Mouse (Mus musculus): ENCODE results near the gene Ganab. TPM values are rescaled to one million over a fixed set of nuclear protein-coding genes. Genes with fewer than 3 reads are reported as not detected.

Ganab gene
- 23.0 and 34.6 TPM in 2 replicates for polyA plus RNA-seq (2012; rRNA removed)

GRCm38 (mm10) chr19:8897865-8898495 is at the start of gene Ganab:
Gene Ganab, plus strand, starts transcription at chr19:8898071.

DNA sequence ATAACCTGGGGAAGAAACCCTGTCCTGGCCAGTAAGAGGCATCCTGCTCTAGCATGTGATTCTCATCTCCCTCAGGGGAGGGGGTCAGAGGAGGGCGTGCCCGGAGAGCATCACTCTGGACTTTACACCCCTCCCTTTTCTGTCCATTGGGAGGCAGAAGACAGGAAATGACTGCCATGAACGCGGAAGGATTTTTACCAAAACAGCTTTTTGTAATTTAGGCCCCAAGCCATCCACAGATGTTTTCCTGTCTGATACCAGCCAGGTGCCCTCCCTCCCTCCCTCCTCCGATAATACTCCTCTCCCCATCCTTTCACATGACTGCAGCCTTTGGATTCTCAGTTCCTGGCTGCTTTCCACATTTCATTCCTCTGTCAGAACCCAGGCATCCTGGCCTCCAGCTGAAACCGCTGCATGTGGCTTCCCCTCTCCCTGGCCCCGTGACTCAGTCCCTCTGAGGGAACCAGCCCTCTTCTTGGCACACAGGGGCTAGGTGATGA is 47.4 kb upstream of the Ganab start, which contains the start of gene Lrrn4cl:
Gene Lrrn4cl, plus strand, starts transcription at position 367 of the 500 bp plus-strand sequence.

GRCm38 (mm10) chr19:8871267-8872186 is 26.3 kb upstream of the Ganab start, which contains the start of gene Ubxn1:
Gene Ubxn1, plus strand, starts transcription at chr19:8871496.

DNA sequence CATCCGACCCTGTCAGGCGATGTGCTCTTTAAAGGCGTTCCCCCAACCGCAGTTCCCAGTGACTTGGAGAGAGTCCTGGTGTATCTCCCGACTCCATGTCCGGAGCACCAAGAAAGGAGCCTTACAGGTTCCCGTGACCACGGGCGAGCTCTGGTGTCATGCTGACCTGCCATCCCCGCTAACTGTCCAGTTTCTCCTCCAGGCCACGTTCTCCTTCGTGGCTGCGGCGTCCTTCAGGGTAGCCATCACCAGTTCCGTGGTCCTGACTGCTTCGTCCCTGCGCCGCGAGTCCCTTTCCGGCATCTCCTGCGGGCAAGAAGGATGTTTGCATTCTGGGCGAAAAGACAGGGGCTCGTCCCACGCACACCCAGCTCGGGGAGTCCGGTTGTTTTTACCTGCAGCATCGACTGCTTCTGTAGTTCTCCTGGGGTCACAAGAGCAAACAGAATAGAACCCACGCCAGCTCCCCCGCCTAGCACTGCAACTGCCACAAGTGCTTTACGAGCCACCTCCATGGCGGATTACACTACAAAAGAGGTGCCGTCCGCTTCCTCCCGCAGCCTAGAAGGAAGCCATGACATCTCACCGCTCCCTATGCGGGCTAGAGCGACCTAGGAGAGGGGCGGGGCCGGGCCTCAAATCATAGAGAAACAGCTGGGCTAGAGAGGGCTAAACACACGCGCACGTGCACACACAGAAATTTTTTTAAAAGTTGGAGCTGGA is 17.4 kb upstream of the Ganab start, which contains the start of gene Uqcc3:
Gene Uqcc3, minus strand, starts transcription at position 613 of the 723 bp plus-strand sequence.

GRCm38 (mm10) chr19:8883616-8884015 is 14.3 kb upstream of the Ganab start, which contains the start of the genes Lbhd1 and Gm49403:
Gene Lbhd1, plus strand, starts transcription at chr19:8883732.
Gene Gm49403, plus strand, starts transcription at chr19:8883930.

GRCm38 (mm10) chr19:8888511-8889385 is 9.1 kb upstream of the Ganab start, which contains the start of the genes 1810009A15Rik and Gm49416:
Gene 1810009A15Rik, plus strand, starts transcription at chr19:8888853.
Gene Gm49416, plus strand, starts transcription at chr19:8888926.

DNA sequence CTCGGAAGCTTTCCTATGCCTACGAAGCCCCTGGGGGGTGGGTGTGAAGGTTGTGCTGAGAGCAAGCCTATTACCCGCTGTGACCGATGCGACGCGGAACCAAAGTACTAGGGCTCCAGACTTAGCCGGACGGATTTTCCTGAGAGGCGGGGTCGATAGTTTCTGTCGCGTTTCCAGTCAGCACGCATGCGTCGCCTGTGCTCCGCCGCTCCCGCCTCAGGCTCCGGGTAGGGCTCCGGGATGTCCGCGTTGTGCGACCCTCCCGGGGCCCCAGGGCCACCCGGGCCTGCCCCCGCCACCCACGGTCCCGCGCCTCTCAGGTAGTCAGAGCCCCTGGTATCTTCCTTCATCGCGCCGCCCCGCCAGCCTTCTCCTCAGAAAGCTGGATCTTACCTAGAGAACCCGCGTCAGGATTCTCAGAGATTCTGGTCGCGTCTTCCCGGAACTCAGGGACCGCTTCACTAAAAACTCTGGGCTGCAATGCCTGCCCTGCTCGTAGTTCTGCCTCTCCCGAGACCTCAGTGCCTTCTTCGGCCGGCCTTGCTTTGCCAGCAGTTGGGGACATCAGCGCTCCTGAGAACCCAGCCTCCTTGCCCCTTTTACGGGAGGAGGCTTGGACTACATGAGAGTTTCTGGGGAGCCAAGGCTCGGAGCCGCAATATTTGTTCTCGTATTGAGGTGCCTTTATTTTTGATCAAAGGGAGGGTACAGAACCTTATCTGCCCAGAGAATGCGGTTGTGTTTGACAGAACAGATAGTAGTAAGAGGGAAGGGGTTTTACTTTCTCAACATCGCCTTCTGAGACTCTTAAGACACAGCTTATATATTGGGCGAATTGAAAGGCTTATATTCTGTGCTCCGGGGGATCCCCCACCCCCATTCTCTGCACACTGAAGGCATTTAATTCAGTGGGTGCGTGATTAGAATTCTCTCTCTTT is 4.8 kb upstream of the Ganab start, which contains the start of gene Ints5:
Gene Ints5, plus strand, starts transcription at position 177 of the 938 bp plus-strand sequence.

DNA sequence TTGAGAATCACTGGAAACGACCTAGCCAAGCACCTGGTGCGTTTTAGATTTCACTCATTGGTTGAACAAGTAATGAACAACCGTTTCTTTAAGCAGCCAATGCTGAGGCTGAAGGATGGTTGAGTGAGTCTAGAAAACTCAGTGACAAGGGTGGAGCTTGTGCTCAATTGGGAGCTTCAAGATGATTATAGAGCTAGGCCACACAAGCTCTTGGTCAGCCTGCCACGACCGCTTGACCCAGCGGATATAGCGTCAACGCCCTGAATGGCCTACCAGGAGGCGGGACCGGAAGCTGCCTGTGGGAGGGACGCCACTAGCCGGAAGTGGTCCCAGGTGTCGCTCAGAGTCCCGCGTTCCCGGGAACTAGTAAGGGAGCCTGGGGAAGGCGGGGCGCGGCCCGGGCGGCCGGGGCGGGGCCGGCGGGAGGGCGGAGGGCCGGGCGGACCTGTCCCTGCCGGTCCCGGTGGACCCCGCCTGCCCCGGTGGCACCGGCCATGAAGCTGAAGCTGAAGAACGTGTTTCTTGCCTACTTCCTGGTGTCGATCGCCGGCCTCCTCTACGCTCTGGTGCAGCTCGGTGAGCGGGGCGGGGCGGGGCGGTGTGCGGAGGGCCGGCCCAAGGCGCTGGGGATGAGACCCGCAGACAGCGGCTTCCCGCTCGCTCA is 22.3 kb downstream of the Ganab start, which contains the start of gene B3gat3:
Gene B3gat3, plus strand, starts transcription at position 302 of the 664 bp plus-strand sequence.

GRCm38 (mm10) chr19:8929224-8930088 is 31.6 kb downstream of the Ganab start, which contains the start of the genes Rom1 and Eml3:
Gene Rom1, minus strand, starts transcription at chr19:8929356.
Gene Eml3, plus strand, starts transcription at chr19:8929552.

GRCm38 (mm10) chr19:8941515-8942217 is 43.8 kb downstream of the Ganab start, which contains the start of gene Mta2:
Gene Mta2, plus strand, starts transcription at chr19:8941875.

GRCm38 (mm10) chr19:8953135-8954039 is 55.5 kb downstream of the Ganab start, which contains the start of gene Tut1:
Gene Tut1, plus strand, starts transcription at chr19:8953847.

Other genes with a start within 250 kb of the Ganab start
- 2.4 and 2.8 TPM in 2 replicates for gene Chrm1, start 234.3 kb upstream of the Ganab start, polyA plus RNA-seq (2012; rRNA removed)
- 59.0 and 70.9 TPM in 2 replicates for gene Slc3a2, start 174.7 kb upstream of the Ganab start, polyA plus RNA-seq (2012; rRNA removed)
- 13.9 and 17.6 TPM in 2 replicates for gene Wdr74, start 162.2 kb upstream of the Ganab start, polyA plus RNA-seq (2012; rRNA removed)
- gene 1700092M07Rik, start 157.4 kb upstream of the Ganab start, polyA plus RNA-seq (2012; rRNA removed) = not detected in 2 replicates
- 28.6 and 29.7 TPM in 2 replicates for gene Stx5a, start 156.7 kb upstream of the Ganab start, polyA plus RNA-seq (2012; rRNA removed)
- gene Nxf1, start 141.0 kb upstream of the Ganab start, polyA plus RNA-seq (2012; rRNA removed) = 24.7 and 38.5 TPM in 2 replicates
- 107 and 138 TPM in 2 replicates for gene Tmem223, start 127.1 kb upstream of the Ganab start, polyA plus RNA-seq (2012; rRNA removed)
- 63.5 and 70.7 TPM in 2 replicates for gene Tmem179b, start 123.6 kb upstream of the Ganab start, polyA plus RNA-seq (2012; rRNA removed)
- 5.5 and 9.3 TPM in 2 replicates for gene Taf6l, start 111.7 kb upstream of the Ganab start, polyA plus RNA-seq (2012; rRNA removed)
- gene Polr2g, start 99.5 kb upstream of the Ganab start, polyA plus RNA-seq (2012; rRNA removed) = 9.7 and 10.4 TPM in 2 replicates
- 0.48 and 0.78 TPM in 2 replicates for gene Zbtb3, start 95.5 kb upstream of the Ganab start, polyA plus RNA-seq (2012; rRNA removed)
- 1.4 and 2.1 TPM in 2 replicates for gene Ttc9c, start 78.7 kb upstream of the Ganab start, polyA plus RNA-seq (2012; rRNA removed)
- 4.1 and 4.8 TPM in 2 replicates for gene Hnrnpul2, start 78.1 kb upstream of the Ganab start, polyA plus RNA-seq (2012; rRNA removed)
- 0.61 TPM in 1 of 2 replicates, not detected in the other for gene AC129217.1, start 68.3 kb upstream of the Ganab start, polyA plus RNA-seq (2012; rRNA removed)
- 102 and 130 TPM in 2 replicates for gene Bscl2, start 60.6 kb upstream of the Ganab start, polyA plus RNA-seq (2012; rRNA removed)
- gene Gng3, start 58.9 kb upstream of the Ganab start, polyA plus RNA-seq (2012; rRNA removed) = 0.41 and 0.42 TPM in 2 replicates
- 1.0 and 1.1 TPM in 2 replicates for gene Lrrn4cl, start 47.3 kb upstream of the Ganab start, polyA plus RNA-seq (2012; rRNA removed)
- 92.0 and 115 TPM in 2 replicates for gene Ubxn1, start 26.6 kb upstream of the Ganab start, polyA plus RNA-seq (2012; rRNA removed)
- 7.5 and 9.7 TPM in 2 replicates for gene Uqcc3, start 17.1 kb upstream of the Ganab start, polyA plus RNA-seq (2012; rRNA removed)
- 0.36 and 0.58 TPM in 2 replicates for gene Lbhd1, start 14.3 kb upstream of the Ganab start, polyA plus RNA-seq (2012; rRNA removed)
- gene Gm49403, start 14.1 kb upstream of the Ganab start, polyA plus RNA-seq (2012; rRNA removed) = not detected in 2 replicates
- gene 1810009A15Rik, start 9.2 kb upstream of the Ganab start, polyA plus RNA-seq (2012; rRNA removed) = 2.3 and 2.6 TPM in 2 replicates
- 0.21 TPM in 1 of 2 replicates, not detected in the other for gene Gm49416, start 9.1 kb upstream of the Ganab start, polyA plus RNA-seq (2012; rRNA removed)
- 12.8 and 15.7 TPM in 2 replicates for gene Ints5, start 5.1 kb upstream of the Ganab start, polyA plus RNA-seq (2012; rRNA removed)
- 51.9 and 68.6 TPM in 2 replicates for gene B3gat3, start 22.3 kb downstream of the Ganab start, polyA plus RNA-seq (2012; rRNA removed)
- gene Rom1, start 31.3 kb downstream of the Ganab start, polyA plus RNA-seq (2012; rRNA removed) = 10.0 and 15.1 TPM in 2 replicates
- gene Eml3, start 31.5 kb downstream of the Ganab start, polyA plus RNA-seq (2012; rRNA removed) = 27.6 and 30.6 TPM in 2 replicates
- 7.1 and 8.7 TPM in 2 replicates for gene Mta2, start 43.8 kb downstream of the Ganab start, polyA plus RNA-seq (2012; rRNA removed)
- 6.5 and 9.3 TPM in 2 replicates for gene Tut1, start 55.8 kb downstream of the Ganab start, polyA plus RNA-seq (2012; rRNA removed)
- 33.9 and 55.8 TPM in 2 replicates for gene Eef1g, start 69.0 kb downstream of the Ganab start, polyA plus RNA-seq (2012; rRNA removed)
- gene Ahnak, start 91.2 kb downstream of the Ganab start, polyA plus RNA-seq (2012; rRNA removed) = 6.4 and 12.5 TPM in 2 replicates
- 24.1 and 42.4 TPM in 2 replicates for gene Scgb1a1, start 189.9 kb downstream of the Ganab start, polyA plus RNA-seq (2012; rRNA removed)
- gene Asrgl1, start 237.6 kb downstream of the Ganab start, polyA plus RNA-seq (2012; rRNA removed) = 0.17 and 0.30 TPM in 2 replicates